Mouse (Mus musculus): Measurements from ENCODE around the gene Gm45194. TPM values are rescaled to one million over a fixed set of nuclear protein-coding genes. Genes with fewer than 3 reads are reported as not detected.

Gene Gm45194
- polyA plus RNA-seq (2016; fragmentation: Nextera tagmentation; extraction: Ambion mirVana): 1.2 TPM in 2 replicates

- Histone ChIP-seq H3K27me3 (peaks cover 4% of the 10 kb centered on the region; the same call in 1 of the 2 replicates), H3K9me3 (no peaks in the 10 kb centered on the region), H3K4me1 (no peaks in the 10 kb centered on the region), H3K9ac (no peak within 1 kb of the TSS), H3K36me3 (replicated peaks) (no peaks in the 10 kb centered on the region), H3K4me3 (replicated peaks) (no peak within 1 kb of the TSS), H3K27ac (no peak within 1 kb of the TSS), H3K4me2 (no peak within 1 kb of the TSS)
- ATAC-seq (ENCODE audit: low FRiP score): no peak
- WGBS: 51% methylated on average over 2 of the region's 2 CpGs
Measured at GRCm38 (mm10) chrX:111891089-111891488, at the start of gene Gm45194. Gm45194 (plus strand) TSS chrX:111891389.

GRCm38 (mm10) chrX:111855878-111856277 lies 35.3 kb upstream of the Gm45194 start:
- Histone ChIP-seq H3K9ac (no peak overlapping the region), H3K36me3 (replicated peaks) (no peaks in the 10 kb centered on the region), H3K9me3 (no peaks in the 10 kb centered on the region), H3K4me3 (replicated peaks) (no peak overlapping the region), H3K27me3 (no peaks in the 10 kb centered on the region), H3K27ac (no peak overlapping the region), H3K4me1 (no peaks in the 10 kb centered on the region), H3K4me2 (no peak overlapping the region)
- peak; percentile 51; the same call in 1 of the 2 replicates for ATAC-seq (ENCODE audit: low FRiP score)
- 53% methylated on average over 3 of the region's 3 CpGs for WGBS

GRCm38 (mm10) chrX:111881251-111881650 lies 9.9 kb upstream of the Gm45194 start:
- no peak for ATAC-seq (ENCODE audit: low FRiP score)
- no peaks in the 10 kb centered on the region for H3K4me1 ChIP-seq
- WGBS: 71% methylated on average over 5 of the region's 5 CpGs
- H3K4me2 ChIP-seq: no peak overlapping the region
- H3K36me3 ChIP-seq (replicated peaks): no peaks in the 10 kb centered on the region
- H3K27ac ChIP-seq: no peak overlapping the region
- H3K4me3 ChIP-seq (replicated peaks): no peak overlapping the region
- no peaks in the 10 kb centered on the region for H3K27me3 ChIP-seq
- H3K9me3 ChIP-seq: no peaks in the 10 kb centered on the region
- H3K9ac ChIP-seq: no peak overlapping the region

GRCm38 (mm10) chrX:111894321-111895050 lies 3.3 kb downstream of the Gm45194 start:
- Histone ChIP-seq H3K4me3 (replicated peaks) (peak overlapping the region; percentile 48), H3K9me3 (no peaks in the 10 kb centered on the region), H3K27me3 (peaks cover 4% of the 10 kb centered on the region; the same call in 1 of the 2 replicates), H3K27ac (no peak overlapping the region), H3K4me2 (peak overlapping the region; percentile 70), H3K36me3 (replicated peaks) (no peaks in the 10 kb centered on the region), H3K4me1 (no peaks in the 10 kb centered on the region), H3K9ac (no peak overlapping the region)
- peak; percentile 71 for ATAC-seq (ENCODE audit: low FRiP score)
- 24% methylated on average over 55 of the region's 71 CpGs for WGBS

- no peaks in the 10 kb centered on the region for H3K9me3 ChIP-seq
- H3K9ac ChIP-seq: peak overlapping the region; percentile 17; the same call in 1 of the 2 replicates
- peaks cover 4% of the 10 kb centered on the region; the same call in 1 of the 2 replicates for H3K27me3 ChIP-seq
- H3K4me3 ChIP-seq (replicated peaks): peak overlapping the region; percentile 48
- H3K27ac ChIP-seq: no peak overlapping the region
- no peaks in the 10 kb centered on the region for H3K4me1 ChIP-seq
- H3K4me2 ChIP-seq: peak overlapping the region; percentile 70
- peak; percentile 73 for ATAC-seq (ENCODE audit: low FRiP score)
- H3K36me3 ChIP-seq (replicated peaks): no peaks in the 10 kb centered on the region
- 30% methylated on average over 33 of the region's 70 CpGs for WGBS
Measured at GRCm38 (mm10) chrX:111895084-111895779, 4.0 kb downstream of the Gm45194 start.

- H3K36me3 ChIP-seq (replicated peaks): no peaks in the 10 kb centered on the region
- H3K9me3 ChIP-seq: no peaks in the 10 kb centered on the region
- no peak for ATAC-seq (ENCODE audit: low FRiP score)
- H3K4me2 ChIP-seq: no peak overlapping the region
- no peak overlapping the region for H3K27ac ChIP-seq
- H3K4me1 ChIP-seq: no peaks in the 10 kb centered on the region
- H3K9ac ChIP-seq: no peak overlapping the region
- no peak overlapping the region for H3K4me3 ChIP-seq (replicated peaks)
- no peaks in the 10 kb centered on the region for H3K27me3 ChIP-seq
Measured at GRCm38 (mm10) chrX:111917422-111917821, 26.2 kb downstream of the Gm45194 start.

- 88% methylated on average over 4 of the region's 4 CpGs for WGBS
- no peaks in the 10 kb centered on the region for H3K36me3 ChIP-seq (replicated peaks)
- H3K9ac ChIP-seq: no peak overlapping the region
- no peaks in the 10 kb centered on the region for H3K27me3 ChIP-seq
- H3K4me1 ChIP-seq: no peaks in the 10 kb centered on the region
- H3K27ac ChIP-seq: no peak overlapping the region
- no peak overlapping the region for H3K4me2 ChIP-seq
- no peak for ATAC-seq (ENCODE audit: low FRiP score)
- H3K9me3 ChIP-seq: no peaks in the 10 kb centered on the region
- no peak overlapping the region for H3K4me3 ChIP-seq (replicated peaks)
Measured at GRCm38 (mm10) chrX:111960909-111961308, 69.7 kb downstream of the Gm45194 start.

- no peaks in the 10 kb centered on the region for H3K4me1 ChIP-seq
- H3K27ac ChIP-seq: no peak overlapping the region
- H3K9me3 ChIP-seq: no peaks in the 10 kb centered on the region
- H3K4me3 ChIP-seq (replicated peaks): no peak overlapping the region
- 53% methylated on average over 1 of the region's 1 CpGs for WGBS
- H3K27me3 ChIP-seq: no peaks in the 10 kb centered on the region
- no peaks in the 10 kb centered on the region for H3K36me3 ChIP-seq (replicated peaks)
- H3K9ac ChIP-seq: no peak overlapping the region
- no peak for ATAC-seq (ENCODE audit: low FRiP score)
- H3K4me2 ChIP-seq: no peak overlapping the region
Measured at GRCm38 (mm10) chrX:111999661-112000060, 108.5 kb downstream of the Gm45194 start.

GRCm38 (mm10) chrX:112010707-112011106 lies 119.5 kb downstream of the Gm45194 start, which contains the start of gene Tex16:
Tex16 (plus strand) TSS chrX:112011007.
- no peaks in the 10 kb centered on the region for H3K4me1 ChIP-seq
- no peak within 1 kb of the TSS for H3K4me2 ChIP-seq
- H3K27ac ChIP-seq: no peak within 1 kb of the TSS
- no peak within 1 kb of the TSS for H3K9ac ChIP-seq
- H3K4me3 ChIP-seq (replicated peaks): no peak within 1 kb of the TSS
- no peaks in the 10 kb centered on the region for H3K9me3 ChIP-seq
- no peaks in the 10 kb centered on the region for H3K36me3 ChIP-seq (replicated peaks)
- ATAC-seq (ENCODE audit: low FRiP score): no peak
- no peaks in the 10 kb centered on the region for H3K27me3 ChIP-seq

GRCm38 (mm10) chrX:112238749-112239148 lies 347.6 kb downstream of the Gm45194 start, which contains the start of gene 4933403O08Rik:
4933403O08Rik (plus strand) TSS chrX:112239049.
- Histone ChIP-seq H3K4me3 (replicated peaks) (no peak within 1 kb of the TSS), H3K4me2 (no peak within 1 kb of the TSS), H3K9ac (no peak within 1 kb of the TSS), H3K4me1 (no peaks in the 10 kb centered on the region), H3K36me3 (replicated peaks) (no peaks in the 10 kb centered on the region), H3K9me3 (no peaks in the 10 kb centered on the region), H3K27me3 (no peaks in the 10 kb centered on the region), H3K27ac (no peak within 1 kb of the TSS)
- 92% methylated on average over 3 of the region's 3 CpGs for WGBS
- no peak for ATAC-seq (ENCODE audit: low FRiP score)

GRCm38 (mm10) chrX:112242916-112243315 lies 351.7 kb downstream of the Gm45194 start:
- 80% methylated on average over 1 of the region's 1 CpGs for WGBS
- H3K4me1 ChIP-seq: no peaks in the 10 kb centered on the region
- H3K4me3 ChIP-seq (replicated peaks): no peak overlapping the region
- H3K36me3 ChIP-seq (replicated peaks): no peaks in the 10 kb centered on the region
- no peak overlapping the region for H3K4me2 ChIP-seq
- H3K9ac ChIP-seq: no peak overlapping the region
- H3K9me3 ChIP-seq: no peaks in the 10 kb centered on the region
- ATAC-seq (ENCODE audit: low FRiP score): no peak
- no peaks in the 10 kb centered on the region for H3K27me3 ChIP-seq
- H3K27ac ChIP-seq: no peak overlapping the region

- ATAC-seq (ENCODE audit: low FRiP score): no peak
Measured at GRCm38 (mm10) chrX:112255513-112255912, 364.3 kb downstream of the Gm45194 start.

More at GRCm38 (mm10) chrX:112255513-112255912, 364.3 kb downstream of the Gm45194 start:
- 76% methylated on average over 2 of the region's 2 CpGs for WGBS
- Histone ChIP-seq H3K9me3 (no peaks in the 10 kb centered on the region), H3K4me3 (replicated peaks) (no peak overlapping the region), H3K4me1 (no peaks in the 10 kb centered on the region), H3K36me3 (replicated peaks) (no peaks in the 10 kb centered on the region), H3K4me2 (no peak overlapping the region), H3K27me3 (no peaks in the 10 kb centered on the region), H3K9ac (no peak overlapping the region), H3K27ac (no peak overlapping the region)

Data from forebrain, embryonic 12.5 days (tissue).